Mouse (Mus musculus) kidney, embryonic 14.5 days (tissue): ENCODE results near the gene Tubb2a. TPM values are rescaled to one million over a fixed set of nuclear protein-coding genes. Genes with fewer than 3 reads are reported as not detected.

Source experiments
- ATAC-seq: fragments of 200-750 bp; cut with Nextera tagmentation; 2 replicates; pipeline ENCODE4 v1.8.0; 2017; ENCODE audit warnings: moderate number of reproducible peaks, mild to moderate bottlenecking, moderate TSS enrichment, moderate library complexity; ENCODE audit not compliant: low FRiP score, low TSS enrichment
- H3K27ac ChIP-seq: fragments of 300-500 bp; sonication (generic); 2 replicates; pipeline ENCODE4 v1.5.1; 2014; ENCODE audit warnings: low read depth, mild to moderate bottlenecking, low read length, moderate library complexity, mixed read lengths
- H3K27me3 ChIP-seq: fragments of 300-500 bp; sonication (generic); 2 replicates; pipeline ENCODE4 v1.6.1; 2014; ENCODE audit warnings: mild to moderate bottlenecking, low read length; ENCODE audit not compliant: control insufficient read depth, insufficient read depth
- H3K36me3 ChIP-seq: fragments of 300-500 bp; sonication (generic); 2 replicates; pipeline ENCODE4 v1.6.1; 2014; ENCODE audit warnings: low read length, mixed read lengths; ENCODE audit not compliant: control insufficient read depth, insufficient read depth
- H3K4me1 ChIP-seq: fragments of 300-500 bp; sonication (generic); 2 replicates; pipeline ENCODE4 v1.6.1; 2014; ENCODE audit warnings: low read length, mixed read lengths; ENCODE audit not compliant: control insufficient read depth, insufficient read depth
- H3K4me2 ChIP-seq: fragments of 300-500 bp; sonication (generic); replicated peaks from 2 replicates; pipeline ENCODE4 v1.6.1; 2014; ENCODE audit warnings: low read depth, mild to moderate bottlenecking, low read length
- H3K4me3 ChIP-seq: fragments of 300-500 bp; sonication (generic); 2 replicates; pipeline ENCODE4 v1.5.1; 2014; ENCODE audit warnings: mild to moderate bottlenecking, low read length
- H3K9ac ChIP-seq: fragments of 300-500 bp; sonication (generic); 2 replicates; pipeline ENCODE4 v1.6.1; 2014; ENCODE audit warnings: low read depth, mild to moderate bottlenecking, low read length, moderate library complexity
- H3K9me3 ChIP-seq: fragments of 300-500 bp; sonication (generic); 2 replicates; pipeline ENCODE4 v1.6.1; 2016; ENCODE audit warnings: low read length; ENCODE audit not compliant: control insufficient read depth
- WGBS: fragments of 180-500 bp; shearing (Covaris S2); extraction: QIAGEN DNeasy Blood & Tissue Kit; methylation state at CpG from one replicate; pipeline ENCODE4 v1.1.7; 2014; 5-methylcytosine and 5-hydroxymethylcytosine counted together
- polyA plus RNA-seq: library from polyadenylated mRNA; unstranded; fragments of >200 nt; fragmentation: Nextera tagmentation; extraction: Ambion mirVana; gene quantifications from 2 replicates; pipeline ENCODE4 v1.2.1, GENCODE M21; 2014

The Tubb2a gene
- polyA plus RNA-seq, 1 experiment from 2014 or later: 73.4 TPM

GRCm38 (mm10) chr13:34038056-34038432 lies 39.8 kb downstream of the Tubb2a start:
- peak overlapping the region; percentile 74 for H3K4me3 ChIP-seq
- peaks cover 14% of the 10 kb centered on the region; the same call in 1 of the 2 replicates for H3K36me3 ChIP-seq
- 43% methylated on average over 5 of the region's 5 CpGs for WGBS

GRCm38 (mm10) chr13:34037172-34038055 lies 40.4 kb downstream of the Tubb2a start, which contains the start of gene Bphl:
Bphl (plus strand) TSS chr13:34037597.
- ATAC-seq: peak; percentile 87
- Histone ChIP-seq H3K4me1 (peaks cover 4% of the 10 kb centered on the region; the same call in 1 of the 2 replicates), H3K4me3 (peak within 1 kb of the TSS; percentile 74), H3K36me3 (peaks cover 19% of the 10 kb centered on the region), H3K4me2 (peak within 1 kb of the TSS; percentile 74), H3K27me3 (no peaks in the 10 kb centered on the region), H3K27ac (peak within 1 kb of the TSS; percentile 82), H3K9ac (peak within 1 kb of the TSS; percentile 86), H3K9me3 (no peaks in the 10 kb centered on the region)
- 1% methylated on average over 37 of the region's 37 CpGs for WGBS

More at GRCm38 (mm10) chr13:34038056-34038432, 39.8 kb downstream of the Tubb2a start:
- peak overlapping the region; percentile 74 for H3K4me2 ChIP-seq
- ATAC-seq: no peak
- H3K27ac ChIP-seq: peak overlapping the region; percentile 82
- H3K9me3 ChIP-seq: no peaks in the 10 kb centered on the region
- H3K4me1 ChIP-seq: peaks cover 4% of the 10 kb centered on the region; the same call in 1 of the 2 replicates
- H3K27me3 ChIP-seq: no peaks in the 10 kb centered on the region
- peak overlapping the region; percentile 86 for H3K9ac ChIP-seq

GRCm38 (mm10) chr13:34036726-34037125 lies 41.1 kb downstream of the Tubb2a start:
- peaks cover 4% of the 10 kb centered on the region; the same call in 1 of the 2 replicates for H3K4me1 ChIP-seq
- no peak for ATAC-seq
- no peak overlapping the region for H3K4me2 ChIP-seq
- H3K27me3 ChIP-seq: no peaks in the 10 kb centered on the region
- WGBS: 85% methylated on average over 5 of the region's 5 CpGs
- peaks cover 21% of the 10 kb centered on the region for H3K36me3 ChIP-seq
- H3K27ac ChIP-seq: no peak overlapping the region
- H3K4me3 ChIP-seq: no peak overlapping the region
- H3K9ac ChIP-seq: no peak overlapping the region
- H3K9me3 ChIP-seq: no peaks in the 10 kb centered on the region

GRCm38 (mm10) chr13:34035424-34035823 lies 42.4 kb downstream of the Tubb2a start:
- H3K4me1 ChIP-seq: peaks cover 4% of the 10 kb centered on the region; the same call in 1 of the 2 replicates
- peaks cover 31% of the 10 kb centered on the region for H3K36me3 ChIP-seq
- 82% methylated on average over 3 of the region's 3 CpGs for WGBS
- H3K27ac ChIP-seq: no peak overlapping the region
- H3K9ac ChIP-seq: no peak overlapping the region
- H3K27me3 ChIP-seq: no peaks in the 10 kb centered on the region
- no peaks in the 10 kb centered on the region for H3K9me3 ChIP-seq
- H3K4me2 ChIP-seq: no peak overlapping the region
- ATAC-seq: no peak
- no peak overlapping the region for H3K4me3 ChIP-seq

GRCm38 (mm10) chr13:34032041-34032440 lies 45.8 kb downstream of the Tubb2a start:
- WGBS: 90% methylated on average over 2 of the region's 2 CpGs
- H3K36me3 ChIP-seq: peaks cover 56% of the 10 kb centered on the region
- no peak overlapping the region for H3K9ac ChIP-seq
- ATAC-seq: no peak
- no peaks in the 10 kb centered on the region for H3K4me1 ChIP-seq
- no peak overlapping the region for H3K27ac ChIP-seq
- no peak overlapping the region for H3K4me2 ChIP-seq
- no peaks in the 10 kb centered on the region for H3K9me3 ChIP-seq
- H3K4me3 ChIP-seq: no peak overlapping the region
- no peaks in the 10 kb centered on the region for H3K27me3 ChIP-seq

Other genes with a start within 250 kb of the Tubb2a start
- gene Serpinb6e, start 234.6 kb downstream of the Tubb2a start, polyA plus RNA-seq: not detected in 2 replicates
- gene Serpinb6c, start 172.3 kb downstream of the Tubb2a start, polyA plus RNA-seq: 0.20 TPM in 1 of 2 replicates, not detected in the other
- gene Nqo2, start 113.3 kb downstream of the Tubb2a start, polyA plus RNA-seq: 26.2 and 29.6 TPM in 2 replicates
- gene Ripk1, start 75.6 kb downstream of the Tubb2a start, polyA plus RNA-seq: 9.7 and 20.6 TPM in 2 replicates
- gene Serpinb6a, start 75.2 kb downstream of the Tubb2a start, polyA plus RNA-seq: 70.9 and 73.3 TPM in 2 replicates
- gene Bphl, start 40.4 kb downstream of the Tubb2a start, polyA plus RNA-seq: 47.4 and 49.0 TPM in 2 replicates
- gene Tubb2b, start 52.5 kb upstream of the Tubb2a start, polyA plus RNA-seq: 17.4 and 23.6 TPM in 2 replicates
- gene Psmg4, start 85.0 kb upstream of the Tubb2a start, polyA plus RNA-seq: 84.6 and 100 TPM in 2 replicates